8 mouse cellular contexts compared by ENCODE assay signal in genomic region chr5:122994303-122994846, GRCm38 (mm10). TPM values are rescaled to one million over a fixed set of nuclear protein-coding genes. Genes with fewer than 3 reads are reported as not detected.
DNase-seq lines count a peak whose midpoint lies in the region; ATAC-seq and TF ChIP-seq lines count a peak whose summit lies in the region.

No protein-coding gene starts in this region.

- peaks cover 13% of the 10 kb centered on the region for H3K36me3 ChIP-seq in G1E (replicated peaks)
- H3K36me3 ChIP-seq in hindbrain, embryonic 13.5 days, result no peaks in the 10 kb centered on the region

- H3K27ac ChIP-seq in hindbrain, embryonic 13.5 days, result no peak overlapping the region

- no peak overlapping the region for H3K4me3 ChIP-seq in G1E (ENCODE audit: low read depth, low read length)
- no peak overlapping the region for H3K4me3 ChIP-seq in hindbrain, embryonic 13.5 days

- H3K4me2 ChIP-seq in hindbrain, embryonic 13.5 days, result peak overlapping the region; percentile 22

- no peaks in the 10 kb centered on the region for H3K9me3 ChIP-seq in G1E (replicated peaks)
- H3K9me3 ChIP-seq in hindbrain, embryonic 13.5 days, result no peaks in the 10 kb centered on the region

- peak; percentile 57 for ATAC-seq in G1E (ENCODE audit: extremely low read depth, insufficient number of reproducible peaks, low FRiP score, poor library complexity, severe bottlenecking)
- ATAC-seq in hindbrain, embryonic 13.5 days (ENCODE audit: low FRiP score), result 0 out of 2 replicates have a peak, but pooled peaks have one; percentile 80

- DNase-seq in G1E (ENCODE audit: low spot score), result peak; percentile 53
- DNase-seq in c-Kit-positive CD71-positive TER-119-positive erythroid progenitor cells, embryonic 14.5 days (ENCODE audit: low spot score), result peak; percentile 89
- peak; percentile 71 to 76 for DNase-seq in frontal cortex, postnatal 25 days (ENCODE audit: low spot score in 2 of 2)
- DNase-seq in layer of hippocampus, postnatal 36 days, result peak; percentile 67 to 71
- DNase-seq in lung, postnatal 25 days (ENCODE audit: low spot score), result peak; percentile 95
- DNase-seq in retina, postnatal 7 days (ENCODE audit: low read depth, low spot score), result peak; percentile 76
- DNase-seq in urinary bladder, postnatal 10 days (ENCODE audit: low spot score), result peak; percentile 88

- WGBS in hindbrain, embryonic 13.5 days, result 6% methylated on average over 5 of the region's 5 CpGs

- TF ChIP-seq CTCF in G1E (IDR thresholded peaks at IDR 0.05; ENCODE audit: low read depth, low read length), result no peak

- peaks cover 27% of the 10 kb centered on the region for H3K4me1 ChIP-seq in G1E (ENCODE audit: insufficient read depth, low read depth, low read length)
- peaks cover 29% of the 10 kb centered on the region for H3K4me1 ChIP-seq in hindbrain, embryonic 13.5 days (replicated peaks)

- H3K9ac ChIP-seq in hindbrain, embryonic 13.5 days, result no peak overlapping the region

- no peaks in the 10 kb centered on the region for H3K27me3 ChIP-seq in G1E (ENCODE audit: insufficient read depth, low read length)
- no peaks in the 10 kb centered on the region for H3K27me3 ChIP-seq in hindbrain, embryonic 13.5 days

RNA-seq across cellular contexts. Expression of gene Kdm2b, which starts 4.8 kb away (rescaled TPM):
- 33.5 and 38.4 TPM in 2 replicates for total RNA-seq in G1E (2014; fragmentation: Nextera tagmentation)
- total RNA-seq in G1E (2017), result 14.3 and 17.5 TPM in 2 replicates
- polyA plus RNA-seq in G1E (2012), result 27.0 and 29.0 TPM in 2 replicates
- polyA plus RNA-seq in hindbrain, embryonic 13.5 days (2015; fragmentation: Nextera tagmentation; extraction: Ambion mirVana), result 101 and 104 TPM in 2 replicates
- total RNA-seq in layer of hippocampus, postnatal 36 days (2021), result 10 to 100 TPM; 35.3 to 43.9 TPM

RNA-seq across cellular contexts. Expression of gene Orai1, which starts 20.5 kb away (rescaled TPM):
- 16.0 and 18.8 TPM in 2 replicates for total RNA-seq in G1E (2014; fragmentation: Nextera tagmentation)
- 7.1 and 10.2 TPM in 2 replicates for total RNA-seq in G1E (2017)
- polyA plus RNA-seq in G1E (2012), result 16.4 and 18.1 TPM in 2 replicates
- polyA plus RNA-seq in hindbrain, embryonic 13.5 days (2015; fragmentation: Nextera tagmentation; extraction: Ambion mirVana), result 11.8 and 12.3 TPM in 2 replicates
- total RNA-seq in layer of hippocampus, postnatal 36 days (2021), result 10 to 100 TPM; 11.7 TPM

RNA-seq across cellular contexts. Expression of gene Morn3, which starts 52.4 kb away (rescaled TPM):
- total RNA-seq in G1E (2014; fragmentation: Nextera tagmentation), result not detected in 2 replicates
- total RNA-seq in G1E (2017), result 0.23 TPM in 1 of 2 replicates, not detected in the other
- polyA plus RNA-seq in G1E (2012), result not detected in 2 replicates
- 0.65 and 1.5 TPM in 2 replicates for polyA plus RNA-seq in hindbrain, embryonic 13.5 days (2015; fragmentation: Nextera tagmentation; extraction: Ambion mirVana)
- total RNA-seq in layer of hippocampus, postnatal 36 days (2021), result not detected
